Mouse (Mus musculus): Measurements from ENCODE around the gene Wdr5b. TPM values are rescaled to one million over a fixed set of nuclear protein-coding genes. Genes with fewer than 3 reads are reported as not detected.
"Not testable (repeated sequence)": the region's sequence is repeated elsewhere in the genome, so short reads cannot be mapped to it uniquely, and the experiment has no call there.

Wdr5b gene
- polyA plus RNA-seq (2015; fragmentation: Nextera tagmentation; extraction: Ambion mirVana) = 9.8 and 10.1 TPM in 2 replicates

- peak; percentile 98 for DNase-seq (ENCODE audit: low spot score)
These were observed at the start of gene Wdr5b for GRCm38 (mm10) chr16:36040640-36041624. TSS of gene Wdr5b (plus strand) at chr16:36041190.

GRCm38 (mm10) chr16:35992391-35992790 is 48.6 kb upstream of the Wdr5b start:
- no peak for DNase-seq (ENCODE audit: low spot score)

GRCm38 (mm10) chr16:35993316-35993715 is 47.7 kb upstream of the Wdr5b start:
- no peak for DNase-seq (ENCODE audit: low spot score)

- DNase-seq (ENCODE audit: low spot score) = not testable (repeated sequence)
These were observed 42.1 kb upstream of the Wdr5b start for GRCm38 (mm10) chr16:35998852-35999251.

GRCm38 (mm10) chr16:36008396-36008795 is 32.6 kb upstream of the Wdr5b start:
- peak; percentile 2 for DNase-seq (ENCODE audit: low spot score)

- no peak for DNase-seq (ENCODE audit: low spot score)
These were observed 24.7 kb upstream of the Wdr5b start for GRCm38 (mm10) chr16:36016335-36016734.

- not testable (repeated sequence) for DNase-seq (ENCODE audit: low spot score)
These were observed 12.9 kb upstream of the Wdr5b start for GRCm38 (mm10) chr16:36028120-36028519.

GRCm38 (mm10) chr16:36041625-36042020 is 633 bp downstream of the Wdr5b start:
- no peak for DNase-seq (ENCODE audit: low spot score)

- DNase-seq (ENCODE audit: low spot score) = no peak
These were observed 2.1 kb downstream of the Wdr5b start for GRCm38 (mm10) chr16:36043073-36043472.

- DNase-seq (ENCODE audit: low spot score) = no peak
These were observed 3.0 kb downstream of the Wdr5b start for GRCm38 (mm10) chr16:36043964-36044363.

- DNase-seq (ENCODE audit: low spot score) = no peak
These were observed 6.5 kb downstream of the Wdr5b start for GRCm38 (mm10) chr16:36047538-36047937.

GRCm38 (mm10) chr16:36051491-36051890 is 10.5 kb downstream of the Wdr5b start:
- no peak for DNase-seq (ENCODE audit: low spot score)

GRCm38 (mm10) chr16:36053524-36054275 is 12.7 kb downstream of the Wdr5b start:
- no peak for DNase-seq (ENCODE audit: low spot score)

- no peak for DNase-seq (ENCODE audit: low spot score)
These were observed 13.9 kb downstream of the Wdr5b start for GRCm38 (mm10) chr16:36054920-36055319.

- DNase-seq (ENCODE audit: low spot score) = no peak
These were observed 15.4 kb downstream of the Wdr5b start for GRCm38 (mm10) chr16:36056416-36056815.

- DNase-seq (ENCODE audit: low spot score) = no peak
These were observed 17.0 kb downstream of the Wdr5b start for GRCm38 (mm10) chr16:36057933-36058475.

- not testable (repeated sequence) for DNase-seq (ENCODE audit: low spot score)
These were observed 21.5 kb downstream of the Wdr5b start for GRCm38 (mm10) chr16:36062534-36062933.

GRCm38 (mm10) chr16:36063315-36063714 is 22.3 kb downstream of the Wdr5b start:
- no peak for DNase-seq (ENCODE audit: low spot score)

GRCm38 (mm10) chr16:36064904-36065303 is 23.9 kb downstream of the Wdr5b start:
- DNase-seq (ENCODE audit: low spot score) = no peak

- DNase-seq (ENCODE audit: low spot score) = no peak
These were observed 26.7 kb downstream of the Wdr5b start for GRCm38 (mm10) chr16:36067694-36068093.

- no peak for DNase-seq (ENCODE audit: low spot score)
These were observed 27.4 kb downstream of the Wdr5b start for GRCm38 (mm10) chr16:36068356-36068755.
